Mouse (Mus musculus): ENCODE results near the gene Tas2r139. TPM values are rescaled to one million over a fixed set of nuclear protein-coding genes. Genes with fewer than 3 reads are reported as not detected.

Tas2r139 gene
- not detected in 2 replicates for polyA plus RNA-seq (2012; rRNA removed)

DNA sequence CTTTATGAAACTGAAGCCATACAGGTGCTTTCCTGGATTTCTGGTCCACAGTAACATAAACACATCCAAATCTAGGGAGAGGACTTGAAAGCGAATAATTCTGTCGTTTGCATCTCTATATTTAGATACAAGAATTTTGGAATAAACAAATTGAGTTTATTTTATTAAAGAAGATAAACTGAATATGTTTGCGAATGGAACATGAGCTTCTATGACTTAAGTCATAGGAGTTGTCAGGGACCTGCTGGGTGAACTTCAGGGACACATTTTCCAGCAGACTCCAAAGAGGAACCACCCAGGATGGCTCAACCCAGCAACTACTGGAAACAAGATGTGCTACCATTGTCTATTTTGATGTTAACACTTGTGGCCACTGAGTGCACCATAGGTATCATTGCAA, at the start of gene Tas2r139:
TSS of gene Tas2r139 (plus strand) at position 301 of the 400 bp plus-strand sequence.

Other genes with a start within 250 kb of the Tas2r139 start
- not detected in 2 replicates for gene Sval1, start 189.3 kb upstream of the Tas2r139 start, polyA plus RNA-seq (2012; rRNA removed)
- not detected in 2 replicates for gene Sval3, start 172.8 kb upstream of the Tas2r139 start, polyA plus RNA-seq (2012; rRNA removed)
- gene Sva, start 102.5 kb upstream of the Tas2r139 start, polyA plus RNA-seq (2012; rRNA removed), result not detected in 2 replicates
- gene Tas2r144, start 74.4 kb downstream of the Tas2r139 start, polyA plus RNA-seq (2012; rRNA removed), result not detected in 2 replicates
- 11.7 and 18.3 TPM in 2 replicates for gene Gstk1, start 105.0 kb downstream of the Tas2r139 start, polyA plus RNA-seq (2012; rRNA removed)
- 1.6 and 1.7 TPM in 2 replicates for gene Tmem139, start 121.0 kb downstream of the Tas2r139 start, polyA plus RNA-seq (2012; rRNA removed)
- 36.2 and 40.9 TPM in 2 replicates for gene Casp2, start 124.0 kb downstream of the Tas2r139 start, polyA plus RNA-seq (2012; rRNA removed)
- 0.23 and 0.29 TPM in 2 replicates for gene Clcn1, start 145.7 kb downstream of the Tas2r139 start, polyA plus RNA-seq (2012; rRNA removed)
- 0.63 and 0.67 TPM in 2 replicates for gene Fam131b, start 183.7 kb downstream of the Tas2r139 start, polyA plus RNA-seq (2012; rRNA removed)
- gene Zyx, start 208.7 kb downstream of the Tas2r139 start, polyA plus RNA-seq (2012; rRNA removed), result 300 and 324 TPM in 2 replicates
- gene Epha1, start 232.3 kb downstream of the Tas2r139 start, polyA plus RNA-seq (2012; rRNA removed), result 5.2 and 5.5 TPM in 2 replicates